Mouse (Mus musculus): ENCODE measurements at regions not wholly inside any gene's neighbourhood (a gene's known extent, or its start where the extent isn't known, plus 50 kb on each side); places are given as distances from the start of the nearest gene placed in this dataset.
"Not testable (repeated sequence)": the region's sequence is repeated elsewhere in the genome, so short reads cannot be mapped to it uniquely, and the experiment has no call there.

- WGBS = 60% methylated on average over 4 of the region's 4 CpGs
- no peaks in the 10 kb centered on the region for H3K4me1 ChIP-seq (ENCODE audit: control insufficient read depth, insufficient read depth, low read length)
- H3K4me3 ChIP-seq (ENCODE audit: low read depth, low read length) = 0 out of 2 replicates have a peak overlapping the region, but pooled peaks have one; percentile 9
- H3K36me3 ChIP-seq (ENCODE audit: control insufficient read depth, insufficient read depth, low read length) = no peaks in the 10 kb centered on the region
- no peaks in the 10 kb centered on the region for H3K9me3 ChIP-seq (ENCODE audit: control insufficient read depth, low read depth, low read length)
- H3K27ac ChIP-seq (ENCODE audit: low read length) = no peak overlapping the region
- H3K27me3 ChIP-seq (ENCODE audit: control insufficient read depth, insufficient read depth, low read length) = no peaks in the 10 kb centered on the region
- H3K9ac ChIP-seq (replicated peaks; ENCODE audit: low read depth, low read length) = no peak overlapping the region
- ATAC-seq (ENCODE audit: insufficient number of reproducible peaks, insufficient read depth, low FRiP score, low read depth) = no peak
- peak overlapping the region; percentile 26; the same call in 1 of the 2 replicates for H3K4me2 ChIP-seq (replicated peaks; ENCODE audit: low read depth, low read length)
Measured at GRCm38 (mm10) chrX:50599780-50600179, 171.5 kb upstream of the Olfr1324 start.

- not testable (repeated sequence) for H3K4me1 ChIP-seq (ENCODE audit: control insufficient read depth, insufficient read depth, low read length); H3K4me2 ChIP-seq (replicated peaks; ENCODE audit: low read depth, low read length); H3K9me3 ChIP-seq (ENCODE audit: control insufficient read depth, low read depth, low read length); H3K4me3 ChIP-seq (ENCODE audit: low read depth, low read length); H3K36me3 ChIP-seq (ENCODE audit: control insufficient read depth, insufficient read depth, low read length); H3K27me3 ChIP-seq (ENCODE audit: control insufficient read depth, insufficient read depth, low read length); H3K9ac ChIP-seq (replicated peaks; ENCODE audit: low read depth, low read length); H3K27ac ChIP-seq (ENCODE audit: low read length); ATAC-seq (ENCODE audit: insufficient number of reproducible peaks, insufficient read depth, low FRiP score, low read depth)
- 71% methylated on average over 3 of the region's 3 CpGs for WGBS
Measured at GRCm38 (mm10) chrX:50597626-50598025, 169.3 kb upstream of the Olfr1324 start.

GRCm38 (mm10) chrX:50597105-50597504, 168.8 kb upstream of the Olfr1324 start:
- Histone ChIP-seq H3K4me1 (ENCODE audit: control insufficient read depth, insufficient read depth, low read length) (no peaks in the 10 kb centered on the region), H3K36me3 (ENCODE audit: control insufficient read depth, insufficient read depth, low read length) (no peaks in the 10 kb centered on the region), H3K27ac (ENCODE audit: low read length) (no peak overlapping the region), H3K4me3 (ENCODE audit: low read depth, low read length) (no peak overlapping the region), H3K27me3 (ENCODE audit: control insufficient read depth, insufficient read depth, low read length) (no peaks in the 10 kb centered on the region), H3K9ac (replicated peaks; ENCODE audit: low read depth, low read length) (no peak overlapping the region), H3K4me2 (replicated peaks; ENCODE audit: low read depth, low read length) (no peak overlapping the region), H3K9me3 (ENCODE audit: control insufficient read depth, low read depth, low read length) (no peaks in the 10 kb centered on the region)
- no peak for ATAC-seq (ENCODE audit: insufficient number of reproducible peaks, insufficient read depth, low FRiP score, low read depth)
- WGBS = 67% methylated on average over 6 of the region's 6 CpGs

- not testable (repeated sequence) for H3K27me3 ChIP-seq (ENCODE audit: control insufficient read depth, insufficient read depth, low read length); H3K4me1 ChIP-seq (ENCODE audit: control insufficient read depth, insufficient read depth, low read length); H3K4me2 ChIP-seq (replicated peaks; ENCODE audit: low read depth, low read length); H3K9ac ChIP-seq (replicated peaks; ENCODE audit: low read depth, low read length); H3K4me3 ChIP-seq (ENCODE audit: low read depth, low read length); H3K27ac ChIP-seq (ENCODE audit: low read length); H3K9me3 ChIP-seq (ENCODE audit: control insufficient read depth, low read depth, low read length); H3K36me3 ChIP-seq (ENCODE audit: control insufficient read depth, insufficient read depth, low read length); ATAC-seq (ENCODE audit: insufficient number of reproducible peaks, insufficient read depth, low FRiP score, low read depth)
- 73% methylated on average over 4 of the region's 4 CpGs for WGBS
Measured at GRCm38 (mm10) chrX:50594976-50595375, 166.7 kb upstream of the Olfr1324 start.

- H3K9ac ChIP-seq (replicated peaks; ENCODE audit: low read depth, low read length) = no peak overlapping the region
- H3K27ac ChIP-seq (ENCODE audit: low read length) = no peak overlapping the region
- ATAC-seq (ENCODE audit: insufficient number of reproducible peaks, insufficient read depth, low FRiP score, low read depth) = no peak
- no peaks in the 10 kb centered on the region for H3K27me3 ChIP-seq (ENCODE audit: control insufficient read depth, insufficient read depth, low read length)
- WGBS = 64% methylated on average over 4 of the region's 4 CpGs
- H3K36me3 ChIP-seq (ENCODE audit: control insufficient read depth, insufficient read depth, low read length) = no peaks in the 10 kb centered on the region
- no peak overlapping the region for H3K4me3 ChIP-seq (ENCODE audit: low read depth, low read length)
- H3K4me2 ChIP-seq (replicated peaks; ENCODE audit: low read depth, low read length) = no peak overlapping the region
- no peaks in the 10 kb centered on the region for H3K9me3 ChIP-seq (ENCODE audit: control insufficient read depth, low read depth, low read length)
- H3K4me1 ChIP-seq (ENCODE audit: control insufficient read depth, insufficient read depth, low read length) = no peaks in the 10 kb centered on the region
Measured at GRCm38 (mm10) chrX:50591477-50591876, 163.2 kb upstream of the Olfr1324 start.

- WGBS = 61% methylated on average over 8 of the region's 8 CpGs
- no peaks in the 10 kb centered on the region for H3K36me3 ChIP-seq (ENCODE audit: control insufficient read depth, insufficient read depth, low read length)
- H3K4me1 ChIP-seq (ENCODE audit: control insufficient read depth, insufficient read depth, low read length) = no peaks in the 10 kb centered on the region
- no peaks in the 10 kb centered on the region for H3K9me3 ChIP-seq (ENCODE audit: control insufficient read depth, low read depth, low read length)
- H3K9ac ChIP-seq (replicated peaks; ENCODE audit: low read depth, low read length) = no peak overlapping the region
- H3K4me2 ChIP-seq (replicated peaks; ENCODE audit: low read depth, low read length) = no peak overlapping the region
- no peak for ATAC-seq (ENCODE audit: insufficient number of reproducible peaks, insufficient read depth, low FRiP score, low read depth)
- H3K27me3 ChIP-seq (ENCODE audit: control insufficient read depth, insufficient read depth, low read length) = no peaks in the 10 kb centered on the region
- H3K4me3 ChIP-seq (ENCODE audit: low read depth, low read length) = no peak overlapping the region
- H3K27ac ChIP-seq (ENCODE audit: low read length) = no peak overlapping the region
Measured at GRCm38 (mm10) chrX:50590673-50591341, 162.5 kb upstream of the Olfr1324 start.

- Histone ChIP-seq H3K27ac (ENCODE audit: low read length) (no peak overlapping the region), H3K4me2 (replicated peaks; ENCODE audit: low read depth, low read length) (no peak overlapping the region), H3K4me1 (ENCODE audit: control insufficient read depth, insufficient read depth, low read length) (no peaks in the 10 kb centered on the region), H3K9ac (replicated peaks; ENCODE audit: low read depth, low read length) (no peak overlapping the region), H3K9me3 (ENCODE audit: control insufficient read depth, low read depth, low read length) (no peaks in the 10 kb centered on the region), H3K27me3 (ENCODE audit: control insufficient read depth, insufficient read depth, low read length) (no peaks in the 10 kb centered on the region), H3K36me3 (ENCODE audit: control insufficient read depth, insufficient read depth, low read length) (no peaks in the 10 kb centered on the region), H3K4me3 (ENCODE audit: low read depth, low read length) (no peak overlapping the region)
- ATAC-seq (ENCODE audit: insufficient number of reproducible peaks, insufficient read depth, low FRiP score, low read depth) = no peak
- WGBS = 88% methylated on average over 6 of the region's 6 CpGs
Measured at GRCm38 (mm10) chrX:50588892-50589291, 160.6 kb upstream of the Olfr1324 start.

- H3K36me3 ChIP-seq (ENCODE audit: control insufficient read depth, insufficient read depth, low read length) = no peaks in the 10 kb centered on the region
- 64% methylated on average over 12 of the region's 12 CpGs for WGBS
- no peak overlapping the region for H3K4me3 ChIP-seq (ENCODE audit: low read depth, low read length)
- no peak overlapping the region for H3K27ac ChIP-seq (ENCODE audit: low read length)
- H3K4me1 ChIP-seq (ENCODE audit: control insufficient read depth, insufficient read depth, low read length) = no peaks in the 10 kb centered on the region
- no peaks in the 10 kb centered on the region for H3K9me3 ChIP-seq (ENCODE audit: control insufficient read depth, low read depth, low read length)
- no peak overlapping the region for H3K9ac ChIP-seq (replicated peaks; ENCODE audit: low read depth, low read length)
- H3K4me2 ChIP-seq (replicated peaks; ENCODE audit: low read depth, low read length) = no peak overlapping the region
- no peaks in the 10 kb centered on the region for H3K27me3 ChIP-seq (ENCODE audit: control insufficient read depth, insufficient read depth, low read length)
- ATAC-seq (ENCODE audit: insufficient number of reproducible peaks, insufficient read depth, low FRiP score, low read depth) = no peak
Measured at GRCm38 (mm10) chrX:50583741-50584580, 155.7 kb upstream of the Olfr1324 start.
